Mouse (Mus musculus): Measurements from ENCODE around the gene Hsd3b4. TPM values are rescaled to one million over a fixed set of nuclear protein-coding genes. Genes with fewer than 3 reads are reported as not detected.

The Hsd3b4 gene
- polyA plus RNA-seq (2014; fragmentation: Illumina TruSeq; extraction: RNeasy Lipid Tissue Mini Kit (QIAGEN cat#74804); ENCODE audit: low read depth, low replicate concordance), result not detected

DNA sequence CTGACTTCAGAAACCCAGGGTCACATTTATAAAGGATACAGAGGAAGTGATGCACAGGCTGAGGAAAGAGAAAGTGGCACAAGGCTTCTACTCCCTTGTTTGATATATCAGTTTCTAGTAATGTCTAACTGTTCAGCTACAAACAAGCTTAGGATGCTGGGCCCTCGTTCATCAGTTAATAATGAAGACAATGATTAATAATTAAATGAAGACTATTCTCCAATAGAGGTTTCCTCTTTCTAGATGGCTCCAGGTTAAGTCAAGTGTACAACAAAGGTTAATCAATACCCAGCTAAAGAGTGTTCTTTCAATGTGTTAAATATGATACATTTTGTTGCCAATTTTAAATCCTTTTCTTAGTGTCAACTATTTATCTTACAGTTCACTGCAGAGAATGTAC lies at the start of gene Hsd3b4:
TSS of gene Hsd3b4 (minus strand) at position 101 of the 400 bp plus-strand sequence.

DNA sequence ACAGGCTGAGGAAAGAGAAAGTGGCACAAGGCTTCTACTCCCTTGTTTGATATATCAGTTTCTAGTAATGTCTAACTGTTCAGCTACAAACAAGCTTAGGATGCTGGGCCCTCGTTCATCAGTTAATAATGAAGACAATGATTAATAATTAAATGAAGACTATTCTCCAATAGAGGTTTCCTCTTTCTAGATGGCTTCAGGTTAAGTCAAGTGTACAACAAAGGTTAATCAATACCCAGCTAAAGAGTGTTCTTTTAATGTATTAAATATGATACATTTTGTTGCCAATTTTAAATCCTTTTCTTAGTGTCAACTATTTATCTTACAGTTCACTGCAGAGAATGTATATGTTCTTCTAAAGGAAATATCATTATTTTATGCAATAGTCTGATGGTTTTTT lies 53.3 kb downstream of the Hsd3b4 start, which contains the start of gene Gm4450:
TSS of gene Gm4450 (minus strand) at position 101 of the 400 bp plus-strand sequence.

Other genes starting within 250 kb of the Hsd3b4 start
- 809 TPM for gene Hmgcs2, start 230.1 kb downstream of the Hsd3b4 start, polyA plus RNA-seq (2014; fragmentation: Illumina TruSeq; extraction: RNeasy Lipid Tissue Mini Kit (QIAGEN cat#74804); ENCODE audit: low read depth, low replicate concordance)
- gene Phgdh, start 170.5 kb downstream of the Hsd3b4 start, polyA plus RNA-seq (2014; fragmentation: Illumina TruSeq; extraction: RNeasy Lipid Tissue Mini Kit (QIAGEN cat#74804); ENCODE audit: low read depth, low replicate concordance), result not detected
- 1.0 TPM for gene Zfp697, start 128.1 kb downstream of the Hsd3b4 start, polyA plus RNA-seq (2014; fragmentation: Illumina TruSeq; extraction: RNeasy Lipid Tissue Mini Kit (QIAGEN cat#74804); ENCODE audit: low read depth, low replicate concordance)
- not detected for gene Gm4450, start 53.4 kb downstream of the Hsd3b4 start, polyA plus RNA-seq (2014; fragmentation: Illumina TruSeq; extraction: RNeasy Lipid Tissue Mini Kit (QIAGEN cat#74804); ENCODE audit: low read depth, low replicate concordance)
- not detected for gene Gm10681, start 78.3 kb upstream of the Hsd3b4 start, polyA plus RNA-seq (2014; fragmentation: Illumina TruSeq; extraction: RNeasy Lipid Tissue Mini Kit (QIAGEN cat#74804); ENCODE audit: low read depth, low replicate concordance)
- 5.2 TPM for gene Hsd3b5, start 119.7 kb upstream of the Hsd3b4 start, polyA plus RNA-seq (2014; fragmentation: Illumina TruSeq; extraction: RNeasy Lipid Tissue Mini Kit (QIAGEN cat#74804); ENCODE audit: low read depth, low replicate concordance)
- 32.2 TPM for gene Hsd3b2, start 214.0 kb upstream of the Hsd3b4 start, polyA plus RNA-seq (2014; fragmentation: Illumina TruSeq; extraction: RNeasy Lipid Tissue Mini Kit (QIAGEN cat#74804); ENCODE audit: low read depth, low replicate concordance)